In the genomic region with DNA sequence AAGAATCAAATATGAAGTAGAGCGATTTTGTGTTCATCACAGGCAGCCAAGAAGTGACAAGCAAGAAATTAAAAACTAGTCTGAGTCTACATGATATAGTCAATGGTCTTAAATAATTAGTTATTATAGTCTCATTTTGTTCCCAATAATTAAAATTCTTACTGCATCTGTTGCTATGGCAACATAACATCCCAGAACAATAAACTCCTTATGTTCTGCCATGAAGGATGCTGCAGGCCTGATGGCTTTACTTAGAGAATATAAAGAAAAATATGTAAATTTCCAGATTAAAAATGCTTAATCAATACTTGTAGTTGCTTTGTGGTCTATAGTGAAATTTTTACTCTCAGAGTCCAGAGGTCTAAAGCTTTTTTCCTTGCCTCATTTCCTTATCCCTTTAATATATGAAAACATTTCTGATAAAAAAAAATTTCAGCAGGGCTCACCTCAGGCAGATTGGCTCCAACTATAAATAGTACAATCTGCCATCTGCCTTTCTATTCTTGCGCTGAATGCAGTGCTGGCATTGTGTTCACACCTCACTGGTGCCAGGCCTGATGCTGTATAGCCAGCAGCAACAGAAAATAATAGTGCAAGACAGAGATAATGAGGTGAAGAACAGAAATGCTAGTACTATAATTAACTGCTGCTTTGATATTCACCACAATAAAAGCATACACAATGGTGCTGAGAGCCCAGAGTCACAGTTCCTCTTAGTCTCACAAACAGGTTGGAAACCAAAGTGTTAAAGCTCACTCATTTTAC, we compare ENCODE assay signal across 9 mouse cellular contexts.
DNase-seq lines count a peak whose midpoint lies in the region; ATAC-seq lines count a peak whose summit lies in the region.
"Had no signal": no experiment of that assay in that cellular context is flagged by ENCODE, and none has a peak within 500 bp of the region (broad histone marks: within the 10 kb centered on the region; RNA-seq: fewer than 3 reads in every experiment).

No protein-coding gene starts in this region.

- no peak overlapping the region for H3K9ac ChIP-seq in heart, embryonic 15.5 days
- H3K9ac ChIP-seq in intestine, embryonic 16.5 days (ENCODE audit: low read depth, low read length), result no peak overlapping the region
- no peak overlapping the region for H3K9ac ChIP-seq in kidney, embryonic 14.5 days (ENCODE audit: low read depth, low read length)
- H3K9ac ChIP-seq: liver, embryonic 12.5 days had no signal

- no peaks in the 10 kb centered on the region for H3K9me3 ChIP-seq in heart, embryonic 10.5 days
- H3K9me3 ChIP-seq in heart, embryonic 15.5 days (replicated peaks), result no peaks in the 10 kb centered on the region
- H3K9me3 ChIP-seq in intestine, embryonic 16.5 days (ENCODE audit: control insufficient read depth, low read length), result no peaks in the 10 kb centered on the region
- H3K9me3 ChIP-seq in kidney, embryonic 14.5 days (ENCODE audit: control insufficient read depth, low read length), result no peaks in the 10 kb centered on the region
- H3K9me3 ChIP-seq: liver, embryonic 12.5 days had no signal

- WGBS in heart, embryonic 10.5 days, result 65% methylated on average over 2 of the region's 2 CpGs
- 68% methylated on average over 2 of the region's 2 CpGs for WGBS in heart, embryonic 15.5 days
- WGBS in intestine, embryonic 16.5 days, result 77% methylated on average over 2 of the region's 2 CpGs
- 77% methylated on average over 2 of the region's 2 CpGs for WGBS in kidney, embryonic 14.5 days

- no peaks in the 10 kb centered on the region for H3K27me3 ChIP-seq in heart, embryonic 10.5 days (ENCODE audit: insufficient read depth, poor library complexity, severe bottlenecking)
- no peaks in the 10 kb centered on the region for H3K27me3 ChIP-seq in heart, embryonic 15.5 days
- no peaks in the 10 kb centered on the region for H3K27me3 ChIP-seq in intestine, embryonic 16.5 days (replicated peaks; ENCODE audit: control insufficient read depth, insufficient read depth, low read length)
- no peaks in the 10 kb centered on the region for H3K27me3 ChIP-seq in kidney, embryonic 14.5 days (ENCODE audit: control insufficient read depth, insufficient read depth, low read length)
- H3K27me3 ChIP-seq: liver, embryonic 12.5 days had no signal

- H3K36me3 ChIP-seq in heart, embryonic 10.5 days, result no peaks in the 10 kb centered on the region
- no peaks in the 10 kb centered on the region for H3K36me3 ChIP-seq in heart, embryonic 15.5 days
- no peaks in the 10 kb centered on the region for H3K36me3 ChIP-seq in intestine, embryonic 16.5 days (ENCODE audit: control insufficient read depth, insufficient read depth, low read length)
- no peaks in the 10 kb centered on the region for H3K36me3 ChIP-seq in kidney, embryonic 14.5 days (ENCODE audit: control insufficient read depth, insufficient read depth, low read length)
- H3K36me3 ChIP-seq: liver, embryonic 12.5 days had no signal

- peak; percentile 66; the same call in 1 of the 2 replicates for ATAC-seq in heart, embryonic 15.5 days (replicated peaks; ENCODE audit: insufficient number of reproducible peaks, insufficient read depth, low FRiP score, low read depth)
- ATAC-seq in intestine, embryonic 16.5 days, result no peak
- ATAC-seq in kidney, embryonic 14.5 days (ENCODE audit: low FRiP score, low TSS enrichment), result no peak
- ATAC-seq: liver, embryonic 12.5 days had no signal

- peak; percentile 95 for DNase-seq in heart, adult 11 months
- no peak for DNase-seq in heart, embryonic 10.5 days (ENCODE audit: low spot score)
- DNase-seq in left cerebral cortex, adult 18-20 months (ENCODE audit: low spot score in 2 of 2), result peak; percentile 36 to 41
- peak; percentile 12 to 56 for DNase-seq in right cerebral cortex, postnatal 36 days (ENCODE audit: low spot score in 2 of 2)
- no peak for DNase-seq in adrenal gland, adult 18-20 months (ENCODE audit: low spot score in 2 of 2)

- peaks cover 10% of the 10 kb centered on the region; the same call in 1 of the 2 replicates for H3K4me1 ChIP-seq in heart, embryonic 10.5 days
- H3K4me1 ChIP-seq in heart, embryonic 15.5 days (replicated peaks), result peaks cover 13% of the 10 kb centered on the region
- H3K4me1 ChIP-seq in intestine, embryonic 16.5 days (ENCODE audit: control insufficient read depth, insufficient read depth, low read length), result no peaks in the 10 kb centered on the region
- H3K4me1 ChIP-seq in kidney, embryonic 14.5 days (ENCODE audit: control insufficient read depth, insufficient read depth, low read length), result no peaks in the 10 kb centered on the region
- H3K4me1 ChIP-seq: liver, embryonic 12.5 days had no signal

- no peak overlapping the region for H3K4me2 ChIP-seq in heart, embryonic 15.5 days
- H3K4me2 ChIP-seq in intestine, embryonic 16.5 days (ENCODE audit: low read depth, low read length), result no peak overlapping the region
- H3K4me2 ChIP-seq in kidney, embryonic 14.5 days (replicated peaks; ENCODE audit: low read depth, low read length), result no peak overlapping the region
- H3K4me2 ChIP-seq: liver, embryonic 12.5 days had no signal

- H3K4me3 ChIP-seq in heart, embryonic 10.5 days, result no peak overlapping the region
- no peak overlapping the region for H3K4me3 ChIP-seq in heart, embryonic 15.5 days
- no peak overlapping the region for H3K4me3 ChIP-seq in intestine, embryonic 16.5 days (ENCODE audit: low read length)
- no peak overlapping the region for H3K4me3 ChIP-seq in kidney, embryonic 14.5 days (ENCODE audit: low read length)
- H3K4me3 ChIP-seq: liver, embryonic 12.5 days had no signal

- no peak overlapping the region for H3K27ac ChIP-seq in heart, embryonic 10.5 days
- peak overlapping the region; percentile 67 for H3K27ac ChIP-seq in heart, embryonic 15.5 days
- no peak overlapping the region for H3K27ac ChIP-seq in intestine, embryonic 16.5 days (ENCODE audit: low read length)
- no peak overlapping the region for H3K27ac ChIP-seq in kidney, embryonic 14.5 days (ENCODE audit: low read depth, low read length)
- H3K27ac ChIP-seq: liver, embryonic 12.5 days had no signal

Comparison
In these comparisons a context has a peak if more than half of its experiments do, and no peak if none do; other contexts are left out.
1. DNase-seq: peak in heart, adult 11 months (single experiment), left cerebral cortex, adult 18-20 months (2 of 2) and right cerebral cortex, postnatal 36 days (2 of 2); none in heart, embryonic 10.5 days (single experiment) and adrenal gland, adult 18-20 months (0 of 2).